Mouse (Mus musculus) CH12.LX (cell line): ENCODE measurements around the gene Gm14419.
"Not testable (repeated sequence)": the region's sequence is repeated elsewhere in the genome, so short reads cannot be mapped to it uniquely, and the experiment has no call there.

Experiments used
- CHD1 ChIP-seq: IDR thresholded peaks from 2 replicates; pipeline ENCODE4 v1.6.1; 2012; ENCODE audit warnings: low read depth, low read length, improper control_type of control experiment, inconsistent platforms
- CHD2 ChIP-seq: IDR thresholded peaks from 2 replicates; pipeline ENCODE4 v1.6.1; 2011; ENCODE audit warnings: low read length, improper control_type of control experiment
- CTCF ChIP-seq, 2 experiments: IDR thresholded peaks in 1 of 2; conservative IDR thresholded peaks in 1 of 2; 2 replicates each; pipeline ENCODE4 v1.5.1; 2011 to 2012; ENCODE audit warnings: low read depth in 2 of 2, low read length in 2 of 2, improper control_type of control experiment in 1 of 2, inconsistent platforms in 1 of 2, mild to moderate bottlenecking in 1 of 2, moderate library complexity in 1 of 2
- EP300 ChIP-seq: IDR thresholded peaks from 2 replicates; pipeline ENCODE4 v1.6.1; 2011; ENCODE audit warnings: low read length, improper control_type of control experiment
- GABPA ChIP-seq: IDR thresholded peaks from 2 replicates; pipeline ENCODE4 v1.6.1; 2012; ENCODE audit warnings: low read depth, low read length, improper control_type of control experiment, inconsistent platforms; ENCODE audit not compliant: insufficient replicate concordance
- MXI1 ChIP-seq: IDR thresholded peaks from 2 replicates; pipeline ENCODE4 v1.6.1; 2011; ENCODE audit warnings: mild to moderate bottlenecking, low read depth, low read length, improper control_type of control experiment
- MYC ChIP-seq: IDR thresholded peaks from 2 replicates; pipeline ENCODE4 v1.6.1; 2011; ENCODE audit warnings: low read depth, mild to moderate bottlenecking, improper control_type of control experiment, low read length
- NRF1 ChIP-seq: IDR thresholded peaks from 2 replicates; pipeline ENCODE4 v1.6.1; 2014; ENCODE audit warnings: low read depth, mild to moderate bottlenecking, inconsistent platforms, low read length, improper control_type of control experiment, moderate library complexity
- POLR2A ChIP-seq: IDR thresholded peaks from 2 replicates; pipeline ENCODE4 v1.6.1; 2011; ENCODE audit warnings: low read depth, mild to moderate bottlenecking, improper control_type of control experiment, low read length
- POLR2AphosphoS2 ChIP-seq: IDR thresholded peaks from 2 replicates; pipeline ENCODE4 v1.6.1; 2011; ENCODE audit warnings: low read depth, low read length, improper control_type of control experiment
- SIN3A ChIP-seq: IDR thresholded peaks from 2 replicates; pipeline ENCODE4 v1.6.1; 2012; ENCODE audit warnings: low read length, improper control_type of control experiment, inconsistent platforms
- ZC3H11A ChIP-seq: IDR thresholded peaks from 2 replicates; pipeline ENCODE4 v1.6.1; 2012; ENCODE audit warnings: low read depth, mild to moderate bottlenecking, inconsistent platforms, low read length, improper control_type of control experiment
- ZKSCAN1 ChIP-seq: IDR thresholded peaks from 2 replicates; pipeline ENCODE4 v1.6.1; 2012; ENCODE audit warnings: low read depth, inconsistent platforms, low read length, improper control_type of control experiment, borderline replicate concordance
- ZNF384 ChIP-seq: IDR thresholded peaks from 2 replicates; pipeline ENCODE4 v1.6.1; 2012; ENCODE audit warnings: low read depth, low read length, improper control_type of control experiment, inconsistent platforms

- not testable (repeated sequence) for TF ChIP-seq CTCF (conservative IDR thresholded peaks at IDR 0.05 in 1 of 2, IDR thresholded peaks at IDR 0.05 in 1 of 2; ENCODE audit: low read depth in 2 of 2, low read length in 2 of 2); POLR2AphosphoS2; POLR2A; EP300; ZC3H11A; CHD2; SIN3A; CHD1; NRF1; ZKSCAN1; GABPA; ZNF384; MYC; MXI1
Observed at GRCm38 (mm10) chr2:177000656-177001055, at the start of gene Gm14419.
